Mouse (Mus musculus): Measurements from ENCODE around the gene Hist1h3e.

The Hist1h3e gene

GRCm38 (mm10) chr13:23538249-23538648, 23.9 kb downstream of the Hist1h3e start:
- DNase-seq (ENCODE audit: low read depth, low spot score) = peak; percentile 11

DNA sequence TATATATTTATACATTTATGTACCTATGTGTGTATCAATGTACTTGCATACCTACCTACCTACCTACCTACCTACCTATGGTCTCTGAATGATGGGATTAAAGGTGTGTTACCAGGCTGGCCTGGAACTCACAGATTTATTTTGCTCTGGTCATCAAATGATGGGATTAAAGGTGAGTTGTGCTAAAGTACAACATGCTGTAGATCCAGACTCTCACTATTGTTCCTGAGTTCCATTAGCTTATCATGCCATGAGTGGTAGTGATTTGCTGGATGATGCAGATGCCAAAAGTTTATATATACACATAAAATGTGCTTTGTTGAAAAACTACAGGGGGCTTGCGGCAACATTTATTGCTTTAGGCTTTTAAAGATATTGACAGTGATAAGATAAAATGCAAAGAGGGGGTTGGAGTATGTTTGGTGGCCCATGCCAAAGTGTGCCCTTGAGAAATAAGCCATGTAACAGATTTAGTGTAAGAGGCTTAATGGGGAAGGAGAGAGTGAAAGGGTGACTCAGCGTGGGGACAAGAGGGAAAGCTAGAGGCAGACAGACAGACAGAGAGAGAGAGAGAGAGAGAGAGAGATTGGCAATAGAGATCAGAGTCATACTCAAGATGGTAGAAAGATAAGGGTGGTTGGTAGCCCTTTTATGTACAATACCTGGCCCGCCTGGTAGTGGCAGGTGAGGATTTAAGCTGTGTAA, 25.0 kb downstream of the Hist1h3e start:
- DNase-seq (ENCODE audit: low read depth, low spot score) = peak; percentile 17

DNA sequence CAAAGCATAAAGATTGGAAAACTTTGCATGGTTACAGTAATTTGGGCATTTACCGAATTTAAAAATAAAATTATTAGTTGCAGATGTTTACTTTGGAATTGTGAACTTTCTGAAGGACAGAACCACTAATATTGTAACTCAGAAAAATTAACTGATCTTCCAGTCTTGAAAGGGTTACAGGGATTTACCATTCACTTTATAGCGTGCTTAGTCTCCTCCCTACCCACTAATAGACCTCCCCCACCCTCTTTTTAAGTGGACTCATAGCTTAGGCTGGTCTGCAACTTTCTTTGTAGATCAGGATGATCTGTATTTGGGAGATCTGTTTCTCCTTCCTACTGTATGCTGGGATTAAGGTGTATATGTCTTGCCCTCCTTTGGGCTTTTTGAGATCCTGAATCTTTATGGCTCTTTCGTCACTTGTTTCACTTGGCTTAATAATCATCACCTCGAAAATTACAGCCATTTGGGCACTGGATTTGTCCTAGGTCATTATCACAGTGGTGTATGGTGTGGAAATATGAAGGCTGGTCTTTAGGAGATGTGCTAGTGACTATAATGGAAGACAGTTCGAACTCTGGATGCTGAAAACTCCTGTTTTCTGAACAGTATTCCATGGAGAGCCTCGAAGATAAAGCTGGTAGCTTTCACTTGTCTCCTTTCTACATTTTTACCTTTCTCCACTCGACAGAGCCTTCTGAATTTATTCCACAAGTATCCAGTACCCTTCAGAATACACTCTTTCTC, 25.9 kb downstream of the Hist1h3e start:
- peak; percentile 73 for DNase-seq (ENCODE audit: low read depth, low spot score)

GRCm38 (mm10) chr13:23535137-23536075, 26.8 kb downstream of the Hist1h3e start, which contains the start of gene Hist1h3g:
Gene Hist1h3g (plus strand): TSS chr13:23535422.
- peak; percentile 100 for DNase-seq (ENCODE audit: low read depth, low spot score)

DNA sequence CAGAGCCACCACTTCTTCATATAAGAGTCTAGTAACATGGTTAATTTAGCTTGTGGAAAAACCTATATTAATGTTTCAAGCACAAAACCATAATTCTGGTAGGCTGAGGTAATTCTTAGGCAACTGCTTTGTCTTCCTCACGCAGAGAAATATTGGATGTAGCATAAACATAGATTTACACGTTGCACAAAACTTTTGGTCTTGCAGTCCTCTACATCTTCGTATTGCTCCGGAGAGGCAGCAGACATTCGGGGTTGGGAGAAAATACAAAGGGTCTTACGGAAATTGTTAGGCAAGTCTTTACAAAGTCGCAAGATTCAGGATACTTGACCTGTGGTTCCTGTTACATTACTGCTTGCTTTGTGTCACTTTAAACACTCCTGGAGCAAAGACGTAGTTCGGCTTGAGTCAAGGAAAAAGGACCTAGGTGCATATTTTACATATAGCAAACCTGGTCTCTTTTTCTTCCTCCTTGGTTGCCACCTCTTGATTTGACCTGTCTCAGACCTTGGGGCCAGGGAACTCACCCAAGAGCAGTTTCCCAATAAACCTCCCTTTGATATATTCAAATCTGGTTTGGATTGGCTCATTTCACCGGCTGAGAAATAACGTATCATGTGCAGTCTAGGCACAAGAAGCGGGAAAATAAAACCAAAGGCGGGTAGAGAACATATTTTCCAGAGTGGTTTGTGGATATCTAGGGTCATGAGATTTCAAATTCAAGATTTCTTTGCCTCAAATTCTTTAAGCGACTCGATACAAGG, 27.6 kb downstream of the Hist1h3e start:
- DNase-seq (ENCODE audit: low read depth, low spot score) = peak; percentile 83

- DNase-seq (ENCODE audit: low read depth, low spot score) = peak; percentile 95
Measured at GRCm38 (mm10) chr13:23533560-23534367, 28.4 kb downstream of the Hist1h3e start, which contains the start of gene Hist1h2af. Gene Hist1h2af (plus strand): TSS chr13:23533906.

DNA sequence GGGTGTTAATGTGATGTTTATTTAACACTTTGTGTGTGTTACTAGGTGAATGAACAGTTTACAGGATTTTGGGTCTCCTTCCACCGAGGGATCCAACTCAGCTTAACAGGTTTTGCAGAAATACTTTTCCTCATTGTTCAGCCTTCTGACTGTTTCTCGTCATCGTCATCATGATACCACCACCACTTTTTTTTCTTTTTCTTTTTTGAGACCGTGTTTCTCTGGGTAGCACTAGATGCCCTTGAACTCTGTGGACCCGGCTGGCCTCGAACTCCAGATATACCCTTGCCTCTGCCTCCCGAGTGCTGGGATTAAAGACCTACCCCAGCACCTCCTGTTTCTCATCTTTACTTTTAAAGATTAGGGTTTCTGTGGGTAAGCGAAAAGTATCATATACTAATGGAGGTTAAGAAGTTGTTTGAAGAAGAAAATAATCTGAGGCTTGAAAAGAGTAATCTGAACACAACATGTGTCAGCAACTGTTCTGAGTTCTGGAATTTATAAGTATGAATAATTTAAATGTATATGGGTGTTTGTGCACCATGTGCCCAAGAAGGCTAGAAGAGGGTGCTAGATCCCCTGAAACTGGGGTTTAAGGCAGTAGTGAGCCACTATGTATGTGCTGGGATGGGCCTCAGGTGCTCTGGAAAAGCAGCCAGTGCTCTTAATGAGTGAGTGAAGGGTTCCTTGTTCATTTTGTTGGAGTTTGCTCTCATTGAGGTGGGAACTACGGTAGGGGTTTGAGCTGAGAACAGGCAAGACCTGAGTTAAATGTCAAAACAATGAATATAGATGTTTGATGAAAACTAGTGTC, 29.7 kb downstream of the Hist1h3e start:
- peak; percentile 56 for DNase-seq (ENCODE audit: low read depth, low spot score)

DNA sequence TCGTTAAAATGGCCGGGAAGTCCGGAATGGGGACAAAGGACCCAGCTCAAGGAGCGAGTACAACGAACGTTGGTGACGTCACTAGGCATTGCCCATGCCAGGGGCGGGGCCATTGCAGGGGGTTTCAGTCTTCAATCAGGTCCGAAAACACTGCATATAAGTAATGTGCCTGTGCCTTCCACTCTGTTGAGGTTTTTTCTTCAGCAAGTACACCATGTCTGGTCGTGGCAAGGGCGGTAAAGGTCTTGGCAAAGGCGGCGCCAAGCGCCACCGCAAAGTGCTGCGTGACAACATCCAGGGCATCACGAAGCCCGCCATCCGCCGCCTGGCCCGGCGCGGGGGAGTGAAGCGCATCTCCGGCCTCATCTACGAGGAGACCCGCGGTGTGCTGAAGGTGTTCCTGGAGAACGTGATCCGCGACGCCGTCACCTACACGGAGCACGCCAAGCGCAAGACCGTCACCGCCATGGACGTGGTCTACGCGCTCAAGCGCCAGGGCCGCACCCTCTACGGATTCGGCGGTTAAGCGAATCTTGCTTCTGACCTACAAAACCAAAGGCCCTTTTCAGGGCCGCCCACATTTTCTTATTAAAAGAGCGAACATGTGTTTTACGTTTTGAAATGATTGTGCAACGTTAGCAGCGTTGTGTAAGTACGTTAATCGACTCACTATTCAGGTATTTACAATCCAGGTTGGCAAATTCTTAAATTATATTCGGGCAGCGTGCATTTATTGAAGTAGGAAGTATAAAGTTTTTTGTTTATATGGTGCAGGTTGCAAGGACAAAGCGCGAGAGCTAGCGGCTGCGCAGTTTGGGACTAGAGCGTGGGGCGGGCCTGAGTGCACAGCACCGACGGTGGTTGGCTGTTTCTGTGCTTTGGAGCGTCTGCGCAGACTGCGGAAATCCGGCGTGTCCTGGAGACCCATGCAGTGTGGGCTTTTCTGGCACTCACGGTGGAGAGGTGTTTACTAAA, 31.0 kb downstream of the Hist1h3e start, which contains the start of gene Hist1h4h:
Hist1h4h (plus strand) TSS at position 150 of the 975 bp plus-strand sequence.
- DNase-seq (ENCODE audit: low read depth, low spot score) = peak; percentile 98

GRCm38 (mm10) chr13:23530181-23530900, 31.8 kb downstream of the Hist1h3e start:
- peak; percentile 69 for DNase-seq (ENCODE audit: low read depth, low spot score)

DNA sequence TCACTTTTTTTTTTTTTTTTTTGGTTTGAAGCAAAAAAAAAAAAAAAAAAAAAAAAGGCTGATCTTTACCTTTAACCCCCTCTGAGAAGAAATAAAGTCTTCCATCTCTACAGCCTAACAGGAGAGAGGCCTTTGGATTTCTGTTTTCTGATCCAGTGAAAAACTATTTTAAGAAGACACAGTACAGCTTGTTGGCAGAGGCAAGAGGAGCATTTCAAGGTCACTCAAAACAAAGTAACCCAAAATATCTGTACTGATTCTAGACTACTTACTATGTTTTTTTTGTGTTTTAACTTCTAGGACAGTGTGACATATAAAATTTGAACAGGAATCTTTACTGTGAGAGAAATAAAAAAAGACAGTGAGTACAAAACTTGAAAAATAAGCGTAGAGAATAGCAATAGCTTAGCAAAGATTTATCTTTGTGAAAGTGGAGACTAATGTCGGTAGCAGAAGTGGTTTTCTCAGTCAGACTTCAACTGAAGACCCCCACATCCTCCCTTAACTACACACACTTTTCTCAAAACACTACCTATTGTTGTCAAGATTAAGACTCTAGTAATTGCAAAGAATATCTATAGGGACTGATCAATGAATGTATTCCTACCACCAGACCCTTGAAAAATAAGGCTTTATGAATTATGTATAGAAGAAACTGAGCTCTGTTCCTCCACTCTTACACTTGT, 32.5 kb downstream of the Hist1h3e start:
- no peak for DNase-seq (ENCODE audit: low read depth, low spot score)

- DNase-seq (ENCODE audit: low read depth, low spot score) = no peak
Measured at GRCm38 (mm10) chr13:23529005-23529404, 33.2 kb downstream of the Hist1h3e start.

GRCm38 (mm10) chr13:23526312-23526711, 35.9 kb downstream of the Hist1h3e start:
- DNase-seq (ENCODE audit: low read depth, low spot score) = peak; percentile 90

GRCm38 (mm10) chr13:23525901-23526300, 36.3 kb downstream of the Hist1h3e start:
- DNase-seq (ENCODE audit: low read depth, low spot score) = peak; percentile 79

DNA sequence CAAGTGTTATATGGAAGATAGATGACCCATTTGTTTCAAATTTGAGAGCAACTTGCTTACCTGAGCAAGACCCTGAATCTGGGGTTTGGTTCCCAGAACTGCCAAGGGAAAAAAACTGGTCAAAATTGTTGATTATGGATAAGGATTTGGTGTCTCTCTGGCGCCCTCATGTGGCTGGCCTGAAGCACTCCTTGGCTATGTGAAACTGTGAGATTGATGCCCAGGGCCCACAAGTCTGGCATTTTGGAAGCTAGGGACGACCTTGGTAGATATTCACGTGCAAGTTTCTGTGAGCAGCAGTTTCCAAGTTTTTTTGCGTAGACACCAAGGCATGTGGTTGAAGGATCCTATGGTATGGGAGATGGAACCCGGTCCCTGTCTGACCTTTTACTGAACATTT, 37.5 kb downstream of the Hist1h3e start:
- peak; percentile 92 for DNase-seq (ENCODE audit: low read depth, low spot score)

DNA sequence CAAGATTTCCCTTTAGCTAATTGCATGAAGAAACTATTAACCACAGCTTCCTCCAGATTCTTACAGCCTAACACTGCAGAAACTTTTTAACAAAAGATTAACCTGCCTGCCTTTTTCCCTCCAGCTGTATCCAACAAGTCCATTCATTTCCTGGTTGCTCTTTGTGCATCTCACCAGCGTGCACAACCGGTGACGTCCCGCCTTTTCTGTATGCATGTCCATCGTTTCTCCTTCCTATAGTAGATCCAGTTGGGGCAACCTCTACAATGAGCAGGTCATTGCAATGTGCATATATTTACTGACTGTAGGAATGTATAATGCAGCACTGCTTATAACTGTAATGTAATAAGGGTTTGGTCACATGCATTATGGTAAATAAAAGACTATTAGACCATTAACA, 38.2 kb downstream of the Hist1h3e start:
- DNase-seq (ENCODE audit: low read depth, low spot score) = no peak

DNA sequence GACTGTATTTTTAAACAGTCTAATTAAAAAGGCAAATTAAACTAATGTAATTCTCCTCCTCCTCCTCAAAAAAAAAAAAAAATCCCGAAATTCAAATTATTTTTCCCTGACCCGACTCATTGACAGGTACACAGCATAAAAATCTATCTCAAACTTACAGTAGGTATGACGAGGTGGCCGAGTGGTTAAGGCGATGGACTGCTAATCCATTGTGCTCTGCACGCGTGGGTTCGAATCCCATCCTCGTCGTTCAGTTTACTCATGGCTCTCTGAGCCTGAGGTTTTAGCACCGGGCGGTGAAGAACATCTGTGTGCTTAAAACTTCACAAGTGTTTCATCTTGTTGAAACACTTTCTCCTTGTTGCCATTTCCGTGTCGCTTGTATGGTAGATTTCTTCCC, 40.5 kb downstream of the Hist1h3e start:
- DNase-seq (ENCODE audit: low read depth, low spot score) = peak; percentile 90

GRCm38 (mm10) chr13:23519416-23519815, 42.8 kb downstream of the Hist1h3e start:
- peak; percentile 89 for DNase-seq (ENCODE audit: low read depth, low spot score)

All from ES-CJ7 (cell line).